Mouse (Mus musculus) cerebellum, adult 2 months (tissue): ENCODE data around the gene Cdh24. TPM values are rescaled to one million over a fixed set of nuclear protein-coding genes. Genes with fewer than 3 reads are reported as not detected.
"Not testable (repeated sequence)": the region's sequence is repeated elsewhere in the genome, so short reads cannot be mapped to it uniquely, and the experiment has no call there.

ENCODE experiments used
- DNase-seq, 2 experiments: peaks; one replicate each; pipeline ENCODE4 v3.0.0; 2021
- H3K27ac ChIP-seq: fragments of 200-500 bp; 2 replicates; pipeline ENCODE4 v1.5.1; 2012; ENCODE audit warnings: low read length, control low read depth, inconsistent platforms; ENCODE audit not compliant: insufficient read depth
- H3K27me3 ChIP-seq: fragments of 200-500 bp; 2 replicates; pipeline ENCODE4 v1.6.1; 2012; ENCODE audit warnings: inconsistent platforms, mild to moderate bottlenecking, low read length, moderate library complexity; ENCODE audit not compliant: control insufficient read depth, insufficient read depth
- H3K4me1 ChIP-seq: fragments of 200-500 bp; 2 replicates; pipeline ENCODE4 v1.6.1; 2011; ENCODE audit warnings: low read length; ENCODE audit not compliant: control insufficient read depth, insufficient read depth
- H3K4me3 ChIP-seq: fragments of 200-500 bp; replicated peaks from 2 replicates; pipeline ENCODE3; 2011; ENCODE audit warnings: mild to moderate bottlenecking, low read depth, low read length, control low read depth; ENCODE audit not compliant: insufficient read depth
- CTCF ChIP-seq: fragments of 200-500 bp; IDR thresholded peaks from 2 replicates; pipeline ENCODE4 v1.5.1; 2011; ENCODE audit warnings: low read depth, mild to moderate bottlenecking, control low read depth, low read length, moderate library complexity, borderline replicate concordance; ENCODE audit not compliant: insufficient read depth
- POLR2A ChIP-seq: fragments of 200-500 bp; IDR thresholded peaks from 2 replicates; pipeline ENCODE4 v1.6.1; 2011; ENCODE audit warnings: low read length, control low read depth, borderline replicate concordance; ENCODE audit not compliant: insufficient read depth
- WGBS: fragments of 180-500 bp; shearing (Covaris S2); methylation state at CpG from one replicate; pipeline ENCODE4 v1.1.7; 2018; 5-methylcytosine and 5-hydroxymethylcytosine counted together
- polyA plus RNA-seq: library from polyadenylated mRNA; depleted of rRNA; stranded (reverse); fragments of >200 nt; gene quantifications from 2 replicates; pipeline ENCODE4 v1.2.3, GENCODE M21; 2012

Cdh24 gene
- polyA plus RNA-seq, 1 experiment, result 10.3 TPM

DNA sequence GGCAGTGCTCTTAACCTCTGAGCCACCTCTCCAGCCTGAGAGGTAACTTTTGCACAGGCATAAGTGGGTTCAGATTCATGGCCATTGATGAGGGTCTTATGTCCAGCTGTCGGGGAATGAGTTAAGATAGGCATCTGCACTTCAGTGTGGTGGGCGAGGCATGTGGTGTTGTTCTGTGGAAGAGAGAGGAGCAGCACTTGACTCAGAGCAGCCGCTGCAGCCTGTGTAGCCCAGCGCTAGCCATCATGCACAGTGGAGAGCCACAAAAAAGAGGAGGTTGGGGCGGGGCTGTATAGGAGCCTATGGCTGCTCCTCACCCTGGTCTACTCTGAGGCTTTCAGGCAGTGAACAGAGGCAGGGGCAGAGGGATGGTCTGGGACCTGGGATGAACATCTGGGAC, 13.1 kb downstream of the Cdh24 start:
- no peaks in the 10 kb centered on the region for H3K27me3 ChIP-seq
- WGBS, result 77% methylated on average over 5 of the region's 5 CpGs
- no peak overlapping the region for H3K4me3 ChIP-seq
- DNase-seq, result no peak
- H3K4me1 ChIP-seq, result no peaks in the 10 kb centered on the region
- no peak overlapping the region for H3K27ac ChIP-seq
- no peak for TF ChIP-seq CTCF

- no peak overlapping the region for H3K4me3 ChIP-seq
- no peak overlapping the region for H3K27ac ChIP-seq
- no peak for DNase-seq
- 33% methylated on average over 10 of the region's 10 CpGs for WGBS
- no peaks in the 10 kb centered on the region for H3K27me3 ChIP-seq
- H3K4me1 ChIP-seq, result no peaks in the 10 kb centered on the region
- TF ChIP-seq CTCF, result no peak
- TF ChIP-seq POLR2A, result no peak
Measured at GRCm38 (mm10) chr14:54624976-54625375, 16.2 kb downstream of the Cdh24 start.

- H3K4me3 ChIP-seq, result no peak overlapping the region
- 88% methylated on average over 6 of the region's 6 CpGs for WGBS
- H3K27ac ChIP-seq, result no peak overlapping the region
- H3K27me3 ChIP-seq, result no peaks in the 10 kb centered on the region
- TF ChIP-seq CTCF, result no peak
- TF ChIP-seq POLR2A, result no peak
- DNase-seq, result no peak
- no peaks in the 10 kb centered on the region for H3K4me1 ChIP-seq
Measured at GRCm38 (mm10) chr14:54623334-54623733, 17.8 kb downstream of the Cdh24 start.

GRCm38 (mm10) chr14:54621133-54621532, 20.0 kb downstream of the Cdh24 start, which contains the start of gene Psmb11:
Gene Psmb11 (plus strand): TSS chr14:54621433.
- WGBS, result 83% methylated on average over 1 of the region's 1 CpGs
- H3K27me3 ChIP-seq, result no peaks in the 10 kb centered on the region
- TF ChIP-seq CTCF, result no peak
- TF ChIP-seq POLR2A, result no peak

DNA sequence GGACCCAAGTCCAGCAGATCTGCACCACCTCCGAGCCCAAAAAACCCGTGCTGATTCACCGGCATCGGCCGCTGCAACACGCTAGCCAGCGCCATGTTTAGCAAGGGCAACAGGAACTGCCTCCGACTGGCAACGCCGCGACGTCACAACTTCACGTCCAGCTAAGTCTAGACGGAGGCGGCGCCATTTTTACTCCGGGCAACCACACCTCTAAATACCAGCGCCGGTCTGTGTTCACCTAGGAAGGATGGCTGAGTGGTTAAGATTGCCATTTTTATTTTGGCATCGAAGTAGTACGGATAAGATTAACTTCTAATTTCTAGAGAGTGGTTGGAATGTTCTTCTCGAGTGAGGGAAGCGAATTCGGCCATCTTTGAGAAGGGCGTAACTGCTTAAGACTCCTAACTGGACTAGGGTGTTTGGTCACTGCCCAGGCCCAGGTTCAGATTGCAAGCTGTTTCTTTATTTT, 23.2 kb downstream of the Cdh24 start, which contains the start of gene Psmb5:
TSS of gene Psmb5 (minus strand) at position 126 of the 469 bp plus-strand sequence.
- WGBS, result under 1% methylated on average over 25 of the region's 25 CpGs
- Histone ChIP-seq H3K27me3 (no peaks in the 10 kb centered on the region), H3K4me1 (no peaks in the 10 kb centered on the region; the same call in 1 of the 2 replicates), H3K27ac (peak within 1 kb of the TSS; percentile 92), H3K4me3 (peak within 1 kb of the TSS; percentile 85)
- DNase-seq, result peak; percentile 90 to 93
- TF ChIP-seq POLR2A, result peak; percentile 60; the same call in 1 of the 2 replicates
- no peak for TF ChIP-seq CTCF

More at GRCm38 (mm10) chr14:54621133-54621532, 20.0 kb downstream of the Cdh24 start, which contains the start of gene Psmb11:
- no peak within 1 kb of the TSS for H3K4me3 ChIP-seq
- DNase-seq, result no peak
- H3K4me1 ChIP-seq, result no peaks in the 10 kb centered on the region; the same call in 1 of the 2 replicates
- no peak within 1 kb of the TSS for H3K27ac ChIP-seq

GRCm38 (mm10) chr14:54617152-54617896, 23.8 kb downstream of the Cdh24 start:
- peak overlapping the region; percentile 61; the same call in 1 of the 2 replicates for H3K27ac ChIP-seq
- no peaks in the 10 kb centered on the region for H3K27me3 ChIP-seq
- no peaks in the 10 kb centered on the region; the same call in 1 of the 2 replicates for H3K4me1 ChIP-seq
- DNase-seq, result no peak
- no peak for TF ChIP-seq CTCF
- TF ChIP-seq POLR2A, result no peak
- 1% methylated on average over 38 of the region's 38 CpGs for WGBS
- peak overlapping the region; percentile 85 for H3K4me3 ChIP-seq

- H3K27me3 ChIP-seq, result no peaks in the 10 kb centered on the region
- 84% methylated on average over 16 of the region's 16 CpGs for WGBS
Measured at GRCm38 (mm10) chr14:54616226-54616825, 24.8 kb downstream of the Cdh24 start.

GRCm38 (mm10) chr14:54614130-54614529, 27.0 kb downstream of the Cdh24 start:
- WGBS, result 88% methylated on average over 16 of the region's 16 CpGs
- not testable (repeated sequence) for H3K27me3 ChIP-seq, H3K4me1 ChIP-seq, H3K4me3 ChIP-seq, H3K27ac ChIP-seq, DNase-seq

More at GRCm38 (mm10) chr14:54616226-54616825, 24.8 kb downstream of the Cdh24 start:
- Histone ChIP-seq H3K4me3 (no peak overlapping the region), H3K4me1 (no peaks in the 10 kb centered on the region; the same call in 1 of the 2 replicates), H3K27ac (no peak overlapping the region)
- TF ChIP-seq POLR2A, result no peak
- no peak for TF ChIP-seq CTCF
- DNase-seq, result no peak
